Mouse (Mus musculus) embryo, embryonic 11.5 days (tissue): ENCODE data around the gene Stard10.

Experiments
- DNase-seq: peaks from one replicate; pipeline ENCODE4 v3.0.0-alpha.2; 2012; ENCODE audit warnings: low read depth, low spot score

The Stard10 gene

GRCm38 (mm10) chr7:101302691-101303090 is 14.2 kb upstream of the Stard10 start:
- no peak for DNase-seq

DNA sequence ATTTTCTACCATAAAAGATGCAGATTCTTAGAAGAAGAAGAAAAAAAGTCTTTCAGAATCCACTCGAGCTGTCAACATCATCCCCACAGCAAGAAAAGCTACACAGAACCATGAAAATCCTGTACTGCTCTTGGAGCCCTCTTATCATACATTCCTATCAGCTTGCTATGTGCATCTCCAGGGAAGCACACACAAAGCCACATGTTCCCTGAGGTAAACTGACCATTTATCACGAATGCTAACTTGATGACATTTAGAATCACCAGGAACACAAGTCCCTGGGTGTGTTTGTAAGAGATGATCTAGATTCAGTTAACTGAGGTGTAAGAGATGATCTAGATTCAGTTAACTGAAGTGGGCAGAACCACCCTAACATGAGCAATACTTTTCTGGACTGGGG is 10.0 kb upstream of the Stard10 start:
- DNase-seq, result no peak

- no peak for DNase-seq
Observed at GRCm38 (mm10) chr7:101309985-101310326, 6.9 kb upstream of the Stard10 start.

DNA sequence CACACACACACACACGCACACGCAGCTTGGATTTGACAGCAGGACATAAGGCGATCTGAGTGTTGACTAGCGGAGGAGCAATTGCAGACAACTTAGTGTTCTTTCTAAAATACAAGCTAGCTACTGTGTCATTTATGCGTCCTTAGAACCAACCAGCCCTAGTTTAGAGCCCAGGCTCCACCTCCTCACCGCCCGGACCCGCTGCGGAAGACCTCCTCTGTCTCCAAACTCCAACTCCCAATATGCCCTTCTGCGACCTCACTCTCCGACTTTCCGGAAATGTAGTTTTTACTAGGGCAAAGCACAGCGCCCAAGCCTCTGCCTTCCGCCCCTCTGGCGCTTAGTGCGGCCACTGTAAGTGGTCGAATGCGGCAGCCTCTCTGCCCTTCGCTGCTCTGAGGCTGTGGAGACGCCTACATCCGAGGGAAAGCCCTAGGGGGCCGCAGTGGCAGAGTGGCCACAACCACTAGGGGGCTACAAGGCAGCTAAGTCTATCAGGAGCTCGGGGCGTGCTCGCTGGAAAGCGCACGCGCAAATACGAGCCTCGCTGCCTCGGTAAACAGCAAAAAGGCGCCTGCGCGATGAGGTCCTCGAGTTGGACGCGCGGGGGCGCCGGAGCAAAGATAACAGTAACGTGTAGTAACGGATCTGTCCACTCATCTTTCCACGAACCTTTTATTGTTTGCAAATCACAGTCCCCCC is 6.4 kb upstream of the Stard10 start:
- DNase-seq, result peak; percentile 98

GRCm38 (mm10) chr7:101311061-101311460 is 5.8 kb upstream of the Stard10 start:
- DNase-seq, result no peak

GRCm38 (mm10) chr7:101313033-101313432 is 3.9 kb upstream of the Stard10 start:
- DNase-seq, result no peak

GRCm38 (mm10) chr7:101314396-101314795 is 2.5 kb upstream of the Stard10 start:
- DNase-seq, result no peak

DNA sequence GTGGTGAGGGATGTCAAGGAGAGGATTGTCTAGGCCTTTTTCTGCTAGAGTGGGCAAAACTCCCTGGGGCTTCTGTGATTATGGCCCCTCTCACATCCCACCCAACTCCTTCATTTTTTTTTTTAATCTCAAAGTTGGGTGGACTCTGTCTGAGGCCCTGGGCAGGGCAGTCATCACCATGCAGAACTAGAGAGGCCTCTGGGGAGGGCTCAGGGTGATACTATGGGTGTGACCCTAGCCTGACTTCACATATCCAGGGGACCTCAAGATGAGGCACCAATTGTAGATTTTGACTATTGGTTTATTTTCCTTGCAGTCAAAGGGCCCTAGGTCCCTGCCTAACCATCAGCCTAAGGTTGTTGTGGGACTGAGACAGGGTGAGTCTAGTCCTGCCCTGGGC is 1.2 kb upstream of the Stard10 start:
- DNase-seq, result no peak

DNA sequence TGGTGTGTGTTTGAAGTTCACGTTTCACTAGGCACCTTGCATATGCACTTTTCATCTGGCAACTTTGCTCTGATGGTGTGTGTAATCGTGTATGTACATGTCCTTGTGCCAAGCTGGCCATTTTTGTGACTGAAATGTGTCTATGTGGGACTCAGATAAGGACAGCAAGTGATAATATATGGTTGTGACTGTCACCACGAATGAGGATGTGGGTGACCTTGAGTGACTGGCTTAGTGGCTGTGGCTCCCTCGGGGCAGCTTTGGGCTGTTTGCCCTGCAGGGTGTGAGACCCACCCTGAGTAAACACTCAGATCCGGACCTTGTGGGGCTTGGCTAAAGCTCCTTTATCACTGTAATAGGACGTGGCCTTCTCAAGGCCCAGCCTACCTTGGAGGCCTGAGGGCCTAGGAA is 290 bp upstream of the Stard10 start:
- DNase-seq, result no peak

DNA sequence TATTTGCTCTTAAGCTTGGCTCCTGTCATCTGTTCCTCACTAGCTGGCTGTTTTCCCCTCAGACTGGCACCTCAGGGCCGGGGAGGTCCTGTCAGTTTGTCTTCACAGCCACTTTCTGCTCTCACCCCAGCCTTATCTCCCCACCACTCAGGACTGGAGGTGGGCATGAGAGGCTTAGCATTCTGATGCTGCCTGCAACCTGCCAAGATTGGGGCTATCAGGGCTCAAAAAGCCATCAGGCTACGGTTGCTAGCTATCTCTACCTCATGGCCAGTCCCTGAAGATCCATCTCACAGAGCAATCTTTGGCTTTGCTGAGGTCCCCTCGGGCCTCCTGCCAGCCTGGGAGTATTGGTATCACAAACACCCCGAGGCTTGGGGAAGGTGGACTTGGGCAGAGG is 2.0 kb downstream of the Stard10 start:
- no peak for DNase-seq

DNA sequence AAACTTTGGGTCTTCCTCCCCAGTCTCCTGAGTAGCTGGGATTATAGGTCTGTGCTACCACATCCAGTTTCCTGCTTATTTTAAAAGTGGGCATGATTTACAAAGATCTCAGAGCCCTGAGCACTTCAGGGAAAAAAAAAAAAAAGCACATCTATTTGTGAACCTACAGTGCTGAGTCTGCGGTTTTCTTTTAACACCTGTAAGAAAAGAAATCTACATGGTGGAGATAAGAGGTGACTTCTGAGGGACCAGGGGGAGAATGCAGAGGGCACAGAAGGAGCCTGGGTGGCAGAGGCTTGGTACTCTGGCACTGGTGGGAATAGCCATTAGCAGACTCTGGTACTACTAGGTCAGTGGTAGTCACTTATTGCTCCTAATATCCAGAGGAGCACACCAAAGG is 2.9 kb downstream of the Stard10 start:
- DNase-seq, result no peak

DNA sequence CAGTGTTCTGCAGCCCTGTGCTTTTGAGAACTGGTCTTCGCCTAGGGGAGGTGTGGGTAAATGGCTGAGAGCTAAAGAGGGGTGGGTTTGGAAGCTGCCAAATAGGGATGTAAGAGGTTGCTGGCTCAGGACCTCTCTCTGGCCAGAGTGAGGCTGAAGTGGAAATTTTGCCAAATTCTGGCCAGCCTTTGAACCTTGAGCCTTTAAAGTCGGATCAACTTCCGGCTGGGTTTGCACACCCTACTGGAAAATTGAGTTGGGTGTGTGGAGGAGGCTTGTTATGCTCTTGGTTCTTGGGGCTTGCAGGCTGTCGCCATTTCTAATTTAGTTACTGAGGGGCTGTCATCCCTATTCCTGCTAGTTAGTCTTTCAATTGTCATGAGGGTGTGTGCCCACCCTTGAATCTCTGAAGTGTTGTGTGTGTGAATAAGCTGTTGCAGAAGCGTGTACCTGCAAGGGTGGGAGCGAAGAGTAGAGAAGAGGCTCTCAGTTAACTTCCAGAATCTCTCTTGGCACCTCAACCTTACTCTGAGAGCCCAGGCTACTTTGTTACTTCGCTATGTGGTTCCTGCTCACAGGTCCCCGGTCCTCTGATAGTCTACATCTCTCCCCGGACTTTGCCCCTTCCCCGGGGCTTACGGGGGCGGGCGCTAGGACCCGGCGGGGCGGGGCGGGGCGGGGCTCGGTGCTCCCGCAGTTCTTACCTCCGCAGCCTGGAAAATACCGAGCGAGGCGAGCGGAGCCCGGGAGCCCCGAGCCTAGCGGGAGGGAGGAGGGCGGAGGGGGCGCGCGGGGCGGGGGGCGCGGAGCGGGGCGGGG is 3.7 kb downstream of the Stard10 start:
- DNase-seq, result no peak

- no peak for DNase-seq
Observed at GRCm38 (mm10) chr7:101321218-101321827, 4.4 kb downstream of the Stard10 start.

DNA sequence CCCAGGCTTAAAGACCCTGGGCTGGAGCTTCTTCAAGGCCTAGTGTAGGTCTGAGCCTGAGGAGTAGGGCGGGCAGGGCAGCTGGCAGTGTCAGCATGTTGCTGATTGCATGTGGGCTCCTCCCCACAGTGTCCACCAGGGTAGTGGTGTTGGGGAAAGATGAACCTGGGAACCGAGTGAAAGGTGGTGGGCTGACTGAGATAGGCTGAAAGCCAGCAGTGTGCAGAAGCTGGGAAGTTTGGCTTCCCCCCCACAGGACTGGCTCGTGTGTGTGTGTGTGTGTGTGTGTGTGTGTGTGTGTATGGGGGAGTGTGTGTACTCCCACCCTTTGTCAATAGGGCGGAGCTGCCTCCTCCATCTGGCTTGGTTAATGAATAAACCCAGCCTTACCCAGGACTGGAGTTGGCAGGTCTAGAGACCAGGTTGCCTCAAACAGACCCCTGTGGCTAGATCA is 6.3 kb downstream of the Stard10 start:
- no peak for DNase-seq

- no peak for DNase-seq
Observed at GRCm38 (mm10) chr7:101324142-101324962, 7.5 kb downstream of the Stard10 start.

DNA sequence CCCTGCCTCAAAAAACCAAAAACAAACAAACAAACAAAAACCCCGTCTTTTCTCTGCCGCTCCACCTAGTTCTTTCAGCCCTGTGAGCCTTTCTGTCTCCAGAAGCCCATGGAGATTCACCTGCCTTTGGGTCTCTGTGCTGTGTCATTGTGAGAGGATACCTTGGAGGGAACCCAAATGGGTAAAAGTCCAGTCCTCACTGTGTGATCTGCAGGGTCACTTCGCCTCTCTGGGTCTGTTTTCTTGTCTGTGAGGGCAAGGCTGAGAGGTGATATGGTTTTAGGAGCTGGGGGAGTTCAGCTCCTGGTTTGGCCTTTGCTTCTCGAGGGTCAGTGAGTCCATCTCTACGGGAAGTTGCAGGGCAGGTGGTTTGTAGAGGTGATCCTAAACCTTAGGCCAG is 9.1 kb downstream of the Stard10 start:
- DNase-seq, result no peak

DNA sequence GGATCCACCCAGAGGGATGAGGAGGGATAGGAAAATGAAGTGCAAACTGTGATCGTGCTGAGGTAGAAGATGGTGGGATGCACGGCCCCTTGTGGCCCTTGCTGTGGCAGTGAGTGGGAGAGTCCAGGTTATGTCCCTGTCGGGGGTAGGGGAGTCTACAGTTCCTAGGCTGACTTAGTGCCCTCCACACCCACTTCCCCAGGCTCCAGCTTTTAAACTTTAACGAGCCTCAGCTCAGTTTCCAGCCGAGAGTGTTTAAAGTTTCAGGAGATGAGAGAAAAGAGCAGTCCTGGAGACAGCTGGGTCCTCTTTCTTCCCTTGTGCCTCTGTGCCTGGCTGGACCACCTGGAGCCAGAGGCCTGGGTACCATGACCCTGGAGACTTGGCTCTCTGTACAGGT is 10.4 kb downstream of the Stard10 start:
- DNase-seq, result no peak

- DNase-seq, result no peak
Observed at GRCm38 (mm10) chr7:101327786-101328185, 10.9 kb downstream of the Stard10 start.

DNA sequence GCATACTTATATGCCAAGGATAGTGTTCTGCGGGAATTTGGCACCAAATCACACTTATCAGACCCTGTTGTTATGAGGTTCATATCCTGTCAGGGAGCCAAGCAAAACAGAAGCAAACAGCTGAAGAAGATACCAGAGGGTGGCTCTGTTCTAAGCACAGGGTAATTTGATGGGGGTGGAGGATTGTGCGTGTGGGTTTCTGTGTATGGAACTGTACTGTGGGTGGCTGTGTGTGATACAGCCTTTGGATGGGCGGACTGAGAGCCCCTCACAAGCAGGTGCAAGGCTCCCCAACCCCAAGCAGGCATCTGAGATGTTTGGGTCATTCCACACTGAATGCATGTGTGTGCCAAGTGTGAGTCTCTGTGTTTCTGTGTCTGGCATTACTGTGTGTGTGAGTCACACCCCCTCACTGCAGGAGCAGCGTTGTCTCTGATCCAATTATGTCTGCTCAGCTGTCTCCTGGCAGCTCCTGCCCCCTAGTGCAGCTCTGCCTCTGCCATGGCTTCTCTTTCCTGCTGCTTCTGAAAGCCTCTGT is 11.8 kb downstream of the Stard10 start:
- no peak for DNase-seq

DNA sequence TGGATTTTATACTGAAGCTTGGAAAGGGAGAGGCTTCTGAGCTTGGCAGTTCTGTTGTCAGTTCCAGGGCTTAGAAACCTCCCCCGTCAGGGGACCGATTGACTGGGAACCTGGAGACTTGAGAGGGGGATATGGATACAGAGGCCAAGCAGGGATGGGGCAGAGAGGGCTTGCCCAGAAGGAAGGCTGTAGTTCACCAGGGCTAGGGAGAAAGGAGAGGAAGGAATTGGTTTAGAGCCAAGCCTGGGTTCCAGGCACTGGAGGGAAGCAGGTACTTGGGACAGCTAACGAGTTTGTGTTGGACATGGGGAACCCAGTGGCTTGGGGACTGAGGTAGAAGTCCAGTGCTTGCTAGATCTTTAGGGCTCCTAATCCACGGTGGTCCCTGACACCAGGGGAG is 12.7 kb downstream of the Stard10 start:
- no peak for DNase-seq

DNA sequence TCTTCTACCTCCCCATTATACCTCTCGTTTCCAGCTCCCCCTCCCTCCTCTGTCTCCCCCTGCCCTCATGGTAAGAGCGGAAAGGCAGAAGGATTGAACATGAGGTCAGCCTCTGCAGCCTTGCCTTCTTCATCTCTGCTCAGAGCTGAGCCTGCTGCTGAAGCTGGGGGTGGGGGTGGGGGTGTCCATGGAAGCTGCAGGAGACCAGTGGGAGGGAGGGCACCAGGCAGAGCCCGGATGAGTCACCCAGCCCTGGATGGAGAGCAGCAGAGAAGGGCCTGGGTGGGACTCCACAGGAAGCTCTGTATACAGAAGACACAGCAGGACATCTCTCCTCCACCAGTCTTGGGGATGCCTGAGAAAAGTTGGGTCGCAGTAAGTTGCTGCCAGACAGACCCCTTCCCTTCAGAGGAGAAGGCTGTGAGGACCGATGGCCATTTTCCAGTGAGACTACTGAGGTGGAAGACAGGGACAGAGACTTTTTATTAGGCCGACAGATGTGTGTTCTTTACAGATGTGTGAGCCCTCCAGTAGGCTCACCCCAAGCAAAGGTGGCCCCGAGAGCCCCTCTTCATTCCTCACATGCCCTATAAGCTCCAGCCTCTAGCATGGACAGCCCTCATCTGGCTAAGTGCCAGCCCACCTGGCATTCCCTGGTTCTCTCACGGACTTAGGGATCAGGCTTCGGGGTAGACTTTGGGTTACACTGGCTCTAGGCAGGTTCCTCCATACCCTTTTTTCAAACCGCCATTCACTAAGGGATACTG is 13.4 kb downstream of the Stard10 start:
- DNase-seq, result no peak
